8 mouse cellular contexts compared by ENCODE assay signal in the genomic region with DNA sequence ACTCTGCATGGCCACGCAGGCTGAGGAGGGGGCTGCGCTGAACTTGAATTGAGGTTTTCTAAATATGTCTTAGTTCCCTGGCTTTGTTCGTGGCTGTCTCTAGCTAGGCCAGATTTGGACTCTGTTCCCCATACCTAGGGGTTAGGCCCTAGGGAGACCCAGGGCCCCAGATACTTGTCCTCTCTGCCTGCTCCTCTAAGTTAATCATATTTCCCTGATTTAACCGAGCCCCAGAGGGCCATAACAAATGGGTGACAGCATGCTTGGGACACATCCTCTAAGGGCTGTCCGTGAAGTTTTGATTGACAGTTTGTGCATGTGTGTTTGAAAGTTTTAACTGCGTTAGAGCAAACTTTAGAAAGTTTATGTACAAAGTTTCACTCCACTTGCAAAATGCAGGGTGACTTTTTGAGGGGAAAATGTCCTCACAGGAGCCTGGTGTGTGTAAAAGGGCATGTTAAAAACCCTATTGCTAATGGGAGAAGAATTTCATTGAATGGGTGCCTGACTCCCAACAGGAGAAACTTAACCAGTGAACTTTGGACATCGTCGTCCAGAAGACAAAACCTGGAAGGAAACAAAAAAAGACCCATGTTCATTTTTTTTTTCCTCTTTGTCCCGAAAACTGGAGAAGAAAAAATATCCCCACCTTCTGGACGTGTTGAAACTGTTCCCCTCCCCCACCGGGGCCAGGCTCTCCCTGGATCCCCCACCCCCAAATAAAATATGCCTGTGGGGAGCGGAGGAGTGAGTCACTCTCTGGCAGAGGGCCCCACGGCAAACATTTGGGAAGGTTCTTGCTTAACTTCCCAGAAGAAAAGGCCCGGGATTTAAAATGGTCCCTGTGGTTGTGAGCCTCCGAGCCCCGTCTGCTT. TPM values are rescaled to one million over a fixed set of nuclear protein-coding genes. Genes with fewer than 3 reads are reported as not detected.
DNase-seq lines count a peak whose midpoint lies in the region; ATAC-seq and TF ChIP-seq lines count a peak whose summit lies in the region.

No protein-coding gene starts in this region.

- peak overlapping the region; percentile 72 for H3K4me2 ChIP-seq in intestine, embryonic 16.5 days (ENCODE audit: low read depth, low read length)

- peak; percentile 48 to 70 for DNase-seq in cerebellum, postnatal 25 days
- DNase-seq in cerebellum, adult 8-10 months = no peak
- DNase-seq in adrenal gland, postnatal 25 days = peak; percentile 79
- DNase-seq in gastrocnemius, postnatal 4 days (ENCODE audit: low spot score in 2 of 2) = peak; percentile 46 to 73
- peak; percentile 66 for DNase-seq in lung, adult 2 months
- peak; percentile 44 for DNase-seq in right cerebral cortex, postnatal 25 days

- 5% methylated on average over 16 of the region's 16 CpGs for WGBS in intestine, embryonic 16.5 days
- 17% methylated on average over 16 of the region's 16 CpGs for WGBS in lung, adult 2 months

- peak overlapping the region; percentile 83 for H3K4me3 ChIP-seq in intestine, embryonic 16.5 days (ENCODE audit: low read length)
- peak overlapping the region; percentile 59 for H3K4me3 ChIP-seq in lung, adult 2 months (replicated peaks; ENCODE audit: extremely low read depth, low read depth, low read length)

- peaks cover 38% of the 10 kb centered on the region for H3K4me1 ChIP-seq in intestine, embryonic 16.5 days (ENCODE audit: control insufficient read depth, insufficient read depth, low read length)
- peaks cover 8% of the 10 kb centered on the region for H3K4me1 ChIP-seq in lung, adult 2 months (ENCODE audit: control insufficient read depth, insufficient read depth, low read length)

- H3K27me3 ChIP-seq in intestine, embryonic 16.5 days (replicated peaks; ENCODE audit: control insufficient read depth, insufficient read depth, low read length) = no peaks in the 10 kb centered on the region

- ATAC-seq in intestine, embryonic 16.5 days = peak; percentile 26
- no peak for ATAC-seq in erythroid progenitor cell, adult 5-6 weeks (replicated peaks; ENCODE audit: low FRiP score, poor library complexity, severe bottlenecking)

- TF ChIP-seq CTCF in lung, adult 2 months (IDR thresholded peaks at IDR 0.05; ENCODE audit: insufficient read depth, low read length) = no peak

- H3K27ac ChIP-seq in intestine, embryonic 16.5 days (ENCODE audit: low read length) = peak overlapping the region; percentile 96

- no peaks in the 10 kb centered on the region for H3K36me3 ChIP-seq in intestine, embryonic 16.5 days (ENCODE audit: control insufficient read depth, insufficient read depth, low read length)

- no peak for TF ChIP-seq POLR2A in lung, adult 2 months (IDR thresholded peaks at IDR 0.05; ENCODE audit: borderline replicate concordance, extremely low read depth, low read depth, low read length)

- no peaks in the 10 kb centered on the region for H3K9me3 ChIP-seq in intestine, embryonic 16.5 days (ENCODE audit: control insufficient read depth, low read length)

- peak overlapping the region; percentile 97 for H3K9ac ChIP-seq in intestine, embryonic 16.5 days (ENCODE audit: low read depth, low read length)

RNA-seq across cellular contexts. Expression of a gene that starts 1.1 kb away (rescaled TPM):
- total RNA-seq in adrenal gland, postnatal 25 days (2021) = 11.7 and 13.2 TPM in 2 replicates
- 10 to 100 TPM; 21.3 to 26.0 TPM for total RNA-seq in gastrocnemius, postnatal 4 days (2021)
- 124 and 128 TPM in 2 replicates for polyA plus RNA-seq in intestine, embryonic 16.5 days (2015; fragmentation: Nextera tagmentation; extraction: Ambion mirVana)
- polyA plus RNA-seq in lung, adult 2 months (2012; rRNA removed) = 25.8 and 27.6 TPM in 2 replicates
- 0.42 and 1.4 TPM in 2 replicates for total RNA-seq in erythroid progenitor cell, adult 5-6 weeks (2015; ENCODE audit: low replicate concordance)
- 0.90 and 1.2 TPM in 2 replicates for total RNA-seq in erythroid progenitor cell, adult 5-6 weeks (2017; ENCODE audit: low replicate concordance)
